Mouse (Mus musculus) liver, embryonic 15.5 days (tissue): ENCODE measurements around the gene Tmem273. TPM values are rescaled to one million over a fixed set of nuclear protein-coding genes. Genes with fewer than 3 reads are reported as not detected.

ENCODE experiments used
- ATAC-seq: fragments of 200-750 bp; cut with Nextera tagmentation; 2 replicates; pipeline ENCODE4 v1.8.0; 2017; ENCODE audit warnings: moderate number of reproducible peaks, mild to moderate bottlenecking, moderate library complexity; ENCODE audit not compliant: insufficient read depth
- H3K27ac ChIP-seq: fragments of 300-500 bp; sonication (generic); replicated peaks from 2 replicates; pipeline ENCODE4 v1.5.1; 2015; ENCODE audit warnings: mild to moderate bottlenecking, inconsistent platforms
- H3K27me3 ChIP-seq: fragments of 300-500 bp; sonication (generic); 2 replicates; pipeline ENCODE4 v1.6.1; 2015; ENCODE audit warnings: mild to moderate bottlenecking, inconsistent platforms
- H3K36me3 ChIP-seq: fragments of 300-500 bp; sonication (generic); replicated peaks from 2 replicates; pipeline ENCODE4 v1.6.1; 2015; ENCODE audit warnings: moderate library complexity, mild to moderate bottlenecking, inconsistent platforms
- H3K4me1 ChIP-seq: fragments of 300-500 bp; sonication (generic); replicated peaks from 2 replicates; pipeline ENCODE4 v1.6.1; 2015; ENCODE audit warnings: inconsistent platforms
- H3K4me2 ChIP-seq: fragments of 300-500 bp; sonication (generic); 2 replicates; pipeline ENCODE4 v1.6.1; 2015; ENCODE audit warnings: moderate library complexity, mild to moderate bottlenecking, inconsistent platforms
- H3K4me3 ChIP-seq: fragments of 300-500 bp; sonication (generic); replicated peaks from 2 replicates; pipeline ENCODE4 v1.5.1; 2015; ENCODE audit warnings: mild to moderate bottlenecking, inconsistent platforms
- H3K9ac ChIP-seq: fragments of 300-500 bp; sonication (generic); 2 replicates; pipeline ENCODE4 v1.6.1; 2015; ENCODE audit warnings: moderate library complexity, mild to moderate bottlenecking, inconsistent platforms
- H3K9me3 ChIP-seq: fragments of 300-500 bp; sonication (generic); replicated peaks from 2 replicates; pipeline ENCODE4 v1.6.1; 2016; ENCODE audit warnings: inconsistent platforms
- WGBS: fragments of 180-500 bp; shearing (Covaris S2); methylation state at CpG from one replicate; pipeline ENCODE4 v1.1.7; 2015; ENCODE audit warnings: mixed read lengths; ENCODE audit not compliant: insufficient replicate concordance; 5-methylcytosine and 5-hydroxymethylcytosine counted together
- polyA plus RNA-seq: library from polyadenylated mRNA; unstranded; fragments of >200 nt; fragmentation: Nextera tagmentation; extraction: Ambion mirVana; gene quantifications from 2 replicates; pipeline ENCODE4 v1.2.1, GENCODE M21; 2015

Gene Tmem273
- polyA plus RNA-seq, 1 experiment from 2014 or later: 1.3 TPM

DNA sequence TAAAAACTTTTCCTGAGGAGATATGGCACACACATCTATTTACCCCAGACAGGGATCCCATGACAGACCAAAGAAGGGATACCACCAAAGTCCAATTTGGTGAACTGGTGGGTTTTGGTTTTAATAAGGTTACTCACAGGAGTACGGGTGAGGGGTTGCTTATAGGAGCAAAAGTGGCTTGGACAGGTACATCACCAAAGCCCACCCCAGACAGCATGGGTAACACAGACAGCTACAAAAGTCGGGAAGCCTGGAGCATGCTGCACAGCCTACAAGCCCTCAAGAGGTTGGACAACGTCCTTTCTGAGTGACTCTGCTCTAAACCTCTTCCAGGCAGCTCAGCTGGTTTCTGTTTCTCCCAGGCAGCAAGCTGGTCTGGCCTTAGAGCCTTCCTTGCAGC lies 7.4 kb upstream of the Tmem273 start:
- Histone ChIP-seq H3K27me3 (no peaks in the 10 kb centered on the region), H3K9ac (no peak overlapping the region), H3K4me3 (no peak overlapping the region), H3K4me2 (no peak overlapping the region), H3K4me1 (no peaks in the 10 kb centered on the region), H3K27ac (no peak overlapping the region), H3K36me3 (no peaks in the 10 kb centered on the region), H3K9me3 (no peaks in the 10 kb centered on the region)
- WGBS: 64% methylated on average over 3 of the region's 3 CpGs
- no peak for ATAC-seq

DNA sequence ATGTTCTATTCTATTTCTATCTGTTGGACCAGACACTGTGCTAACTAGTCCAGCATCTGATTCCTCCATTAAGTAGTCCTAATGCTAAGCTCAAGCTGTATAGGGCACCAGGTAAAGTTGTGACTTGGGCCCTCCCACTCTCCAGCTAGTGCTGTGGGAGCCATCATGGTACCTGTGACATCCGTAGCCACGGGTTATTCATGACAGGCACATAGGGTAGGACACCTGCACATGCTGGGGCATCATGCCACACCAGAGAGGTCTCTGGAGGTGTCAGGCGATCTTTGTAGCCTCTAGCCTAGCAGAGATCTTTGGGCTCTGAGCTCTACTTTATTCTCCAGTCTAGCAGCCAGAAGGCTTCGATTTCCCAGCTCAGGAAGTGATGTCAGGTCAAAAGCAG lies 2.9 kb upstream of the Tmem273 start:
- 38% methylated on average over 4 of the region's 4 CpGs for WGBS
- no peak overlapping the region for H3K4me3 ChIP-seq
- H3K27me3 ChIP-seq: no peaks in the 10 kb centered on the region

DNA sequence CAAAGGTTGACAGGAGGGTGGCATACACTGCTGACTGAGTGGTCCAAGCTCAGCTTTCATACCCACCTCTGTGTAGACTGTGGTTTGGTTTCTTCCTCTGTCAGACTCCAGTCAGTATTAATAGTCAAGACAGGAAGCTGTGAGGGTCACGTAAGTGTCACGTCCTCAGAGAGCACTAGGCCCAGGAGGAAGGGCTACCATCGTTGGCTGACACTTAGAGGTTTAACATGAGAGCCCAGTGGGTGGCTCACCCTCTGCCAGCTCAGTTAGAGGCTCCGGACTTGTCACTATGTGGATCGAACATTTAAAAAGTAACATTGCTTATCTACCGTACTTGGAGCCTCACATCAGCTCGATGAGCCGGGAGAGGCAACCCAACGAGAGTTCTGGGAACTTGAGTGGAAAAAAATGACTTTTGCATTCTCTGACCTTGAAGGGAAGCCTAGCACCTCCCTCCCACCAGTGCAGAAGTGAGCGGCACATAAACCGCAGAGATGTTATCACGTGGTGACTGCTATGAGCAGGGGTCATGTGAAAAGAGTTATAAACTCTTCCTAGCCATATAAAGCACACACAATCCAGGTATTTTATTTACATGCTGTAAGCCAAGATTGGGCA lies 1.5 kb upstream of the Tmem273 start:
- Histone ChIP-seq H3K36me3 (no peaks in the 10 kb centered on the region), H3K9ac (no peak overlapping the region), H3K9me3 (no peaks in the 10 kb centered on the region), H3K4me1 (0 out of 2 replicates have a peak, but pooled peaks cover 2% of the 10 kb centered on the region), H3K4me2 (no peak overlapping the region), H3K27ac (no peak overlapping the region), H3K27me3 (no peaks in the 10 kb centered on the region), H3K4me3 (no peak overlapping the region)
- no peak for ATAC-seq
- WGBS: 22% methylated on average over 12 of the region's 12 CpGs

More for the DNA sequence above, 2.9 kb upstream of the Tmem273 start:
- no peaks in the 10 kb centered on the region for H3K9me3 ChIP-seq
- H3K36me3 ChIP-seq: no peaks in the 10 kb centered on the region
- no peak for ATAC-seq
- H3K9ac ChIP-seq: no peak overlapping the region
- H3K27ac ChIP-seq: no peak overlapping the region
- 0 out of 2 replicates have a peak, but pooled peaks cover 2% of the 10 kb centered on the region for H3K4me1 ChIP-seq
- H3K4me2 ChIP-seq: no peak overlapping the region

DNA sequence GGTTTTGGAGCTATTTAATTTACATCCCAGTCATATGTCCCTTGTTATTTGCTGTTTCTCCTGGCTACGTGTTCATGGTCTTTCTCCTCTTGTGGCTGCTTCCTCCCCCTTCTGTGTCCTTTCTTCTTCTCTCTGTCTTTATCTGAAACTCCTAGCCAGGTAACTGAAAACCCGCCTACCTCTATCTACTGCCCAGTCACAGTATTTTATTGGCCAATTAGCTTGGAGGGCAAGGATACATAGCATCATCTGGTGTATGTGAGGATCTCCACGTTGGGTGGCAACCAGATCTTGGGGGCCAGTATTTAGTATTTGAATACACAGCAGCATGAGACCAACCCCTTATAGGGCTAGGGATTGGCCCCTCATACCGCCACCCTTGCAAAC lies 1.0 kb upstream of the Tmem273 start:
- no peak overlapping the region for H3K9ac ChIP-seq
- no peak for ATAC-seq
- no peak overlapping the region for H3K4me2 ChIP-seq
- no peak overlapping the region for H3K4me3 ChIP-seq
- H3K4me1 ChIP-seq: 0 out of 2 replicates have a peak, but pooled peaks cover 2% of the 10 kb centered on the region
- 40% methylated on average over 4 of the region's 4 CpGs for WGBS
- no peaks in the 10 kb centered on the region for H3K27me3 ChIP-seq
- H3K36me3 ChIP-seq: no peaks in the 10 kb centered on the region
- H3K9me3 ChIP-seq: no peaks in the 10 kb centered on the region
- H3K27ac ChIP-seq: no peak overlapping the region

DNA sequence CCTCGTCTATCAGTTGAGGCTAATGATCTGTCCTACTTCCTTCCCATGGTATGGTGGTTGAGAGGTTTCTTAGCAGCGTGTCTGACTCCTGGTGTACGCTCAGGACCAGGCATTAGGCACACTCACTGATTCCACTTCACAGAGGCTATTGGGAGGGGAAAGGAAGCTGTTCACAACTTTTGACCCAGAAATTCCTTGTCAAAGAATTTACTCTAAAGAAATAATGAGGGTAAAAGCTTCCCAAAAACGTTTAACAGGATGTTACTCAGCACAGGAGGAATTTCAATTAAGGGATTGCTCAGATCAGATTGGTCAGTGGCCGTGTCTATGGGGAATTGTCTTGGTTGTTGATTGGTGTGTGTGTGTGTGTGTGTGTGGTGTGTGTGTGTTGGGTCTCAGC lies 1.9 kb downstream of the Tmem273 start:
- WGBS: 22% methylated on average over 5 of the region's 5 CpGs
- Histone ChIP-seq H3K9ac (no peak overlapping the region), H3K4me2 (no peak overlapping the region), H3K9me3 (no peaks in the 10 kb centered on the region), H3K4me1 (0 out of 2 replicates have a peak, but pooled peaks cover 2% of the 10 kb centered on the region), H3K36me3 (no peaks in the 10 kb centered on the region), H3K4me3 (no peak overlapping the region), H3K27me3 (no peaks in the 10 kb centered on the region), H3K27ac (no peak overlapping the region)
- no peak for ATAC-seq

DNA sequence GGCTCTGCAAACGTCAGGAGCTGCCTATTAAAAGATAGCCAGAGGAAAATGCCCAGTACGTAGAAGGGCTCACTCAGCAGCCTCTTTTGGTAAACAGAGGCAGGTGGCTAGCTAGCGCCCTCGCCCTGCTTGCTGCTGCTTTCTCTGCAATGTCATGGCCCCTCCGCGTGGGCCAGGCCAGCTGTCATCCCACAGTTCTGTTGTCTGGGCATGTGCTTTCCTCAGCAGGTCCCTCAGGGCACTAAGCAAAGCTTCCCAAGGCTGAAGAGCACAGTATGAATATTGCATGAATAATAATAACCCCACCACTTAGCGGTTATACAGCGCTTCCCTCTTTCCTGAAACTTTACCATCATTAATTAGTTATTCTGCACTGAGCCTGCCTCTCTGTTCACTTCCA lies 10.6 kb downstream of the Tmem273 start:
- WGBS: 63% methylated on average over 8 of the region's 8 CpGs
- no peak overlapping the region for H3K4me2 ChIP-seq
- no peak overlapping the region for H3K9ac ChIP-seq
- H3K4me3 ChIP-seq: no peak overlapping the region
- ATAC-seq: no peak
- H3K27ac ChIP-seq: no peak overlapping the region
- no peaks in the 10 kb centered on the region for H3K36me3 ChIP-seq
- H3K9me3 ChIP-seq: no peaks in the 10 kb centered on the region
- H3K27me3 ChIP-seq: no peaks in the 10 kb centered on the region
- H3K4me1 ChIP-seq: no peaks in the 10 kb centered on the region

DNA sequence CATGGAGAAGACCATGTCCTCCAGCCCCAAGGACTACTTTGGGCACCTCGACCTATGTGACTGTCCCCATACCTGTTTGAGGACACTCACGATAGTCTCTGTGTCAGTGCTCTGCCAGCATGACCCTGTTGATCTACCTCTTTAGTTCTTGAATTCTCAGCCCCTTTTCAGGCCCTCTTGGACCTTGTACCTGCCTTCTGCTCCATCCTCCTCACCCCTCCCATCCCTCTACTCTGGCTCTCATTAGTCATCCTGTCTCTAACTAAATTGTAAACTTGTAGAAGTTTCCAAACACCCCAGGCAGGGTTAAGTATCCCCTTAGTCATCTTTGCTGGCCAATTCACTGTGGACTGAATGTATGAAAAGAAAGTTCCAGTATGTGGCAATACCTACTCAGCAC lies 12.0 kb downstream of the Tmem273 start:
- ATAC-seq: no peak
- 41% methylated on average over 2 of the region's 2 CpGs for WGBS
- Histone ChIP-seq H3K4me3 (no peak overlapping the region), H3K9me3 (no peaks in the 10 kb centered on the region), H3K27ac (no peak overlapping the region), H3K4me1 (no peaks in the 10 kb centered on the region), H3K36me3 (no peaks in the 10 kb centered on the region), H3K27me3 (no peaks in the 10 kb centered on the region), H3K9ac (no peak overlapping the region), H3K4me2 (no peak overlapping the region)

DNA sequence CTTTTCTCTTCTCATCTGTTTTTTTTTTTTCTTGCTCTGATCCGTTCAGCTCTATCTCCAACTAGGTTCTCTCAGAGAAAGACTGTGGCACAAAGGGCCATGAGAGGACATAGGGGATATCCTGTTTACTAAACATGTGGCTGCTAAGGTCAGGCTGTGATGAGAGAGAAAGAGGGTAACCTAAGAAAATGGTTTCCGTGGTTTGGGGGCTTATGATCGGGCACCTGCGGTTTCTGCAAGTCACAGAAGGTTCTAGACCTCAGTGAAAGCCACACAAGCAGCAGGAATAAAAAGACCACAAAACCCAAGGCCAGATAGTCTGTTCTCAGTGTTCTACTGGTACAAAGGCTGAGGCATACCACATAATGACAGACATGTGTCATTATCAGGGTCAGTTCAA lies 12.6 kb downstream of the Tmem273 start:
- no peak overlapping the region for H3K9ac ChIP-seq
- no peak overlapping the region for H3K4me3 ChIP-seq
- no peak overlapping the region for H3K4me2 ChIP-seq
- H3K9me3 ChIP-seq: no peaks in the 10 kb centered on the region
- H3K36me3 ChIP-seq: no peaks in the 10 kb centered on the region
- WGBS: 15% methylated on average over 4 of the region's 4 CpGs
- H3K4me1 ChIP-seq: no peaks in the 10 kb centered on the region
- ATAC-seq: no peak
- H3K27me3 ChIP-seq: no peaks in the 10 kb centered on the region
- no peak overlapping the region for H3K27ac ChIP-seq

DNA sequence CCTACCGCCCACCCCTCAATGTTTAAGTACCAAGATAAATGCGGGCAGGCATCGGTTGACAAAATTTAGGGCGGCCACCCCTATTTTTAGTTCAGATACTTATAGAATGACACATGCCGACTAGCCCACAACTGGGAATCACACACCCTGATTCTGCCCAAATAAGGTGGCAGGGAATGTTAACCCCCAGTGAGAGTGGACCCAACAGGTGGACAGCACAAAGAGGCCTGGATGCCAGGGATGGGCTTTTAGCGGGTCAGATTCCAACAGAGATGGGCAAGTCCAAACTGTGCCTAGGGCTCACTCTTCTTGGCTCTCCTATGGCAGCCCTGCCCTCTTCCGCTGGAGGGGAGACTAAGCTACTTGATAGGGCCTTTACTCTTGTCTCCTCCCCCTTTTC lies 14.3 kb downstream of the Tmem273 start:
- Histone ChIP-seq H3K27ac (no peak overlapping the region), H3K4me2 (no peak overlapping the region), H3K9ac (no peak overlapping the region), H3K36me3 (no peaks in the 10 kb centered on the region), H3K9me3 (no peaks in the 10 kb centered on the region), H3K4me3 (no peak overlapping the region), H3K4me1 (no peaks in the 10 kb centered on the region), H3K27me3 (no peaks in the 10 kb centered on the region)
- 72% methylated on average over 7 of the region's 7 CpGs for WGBS
- no peak for ATAC-seq

DNA sequence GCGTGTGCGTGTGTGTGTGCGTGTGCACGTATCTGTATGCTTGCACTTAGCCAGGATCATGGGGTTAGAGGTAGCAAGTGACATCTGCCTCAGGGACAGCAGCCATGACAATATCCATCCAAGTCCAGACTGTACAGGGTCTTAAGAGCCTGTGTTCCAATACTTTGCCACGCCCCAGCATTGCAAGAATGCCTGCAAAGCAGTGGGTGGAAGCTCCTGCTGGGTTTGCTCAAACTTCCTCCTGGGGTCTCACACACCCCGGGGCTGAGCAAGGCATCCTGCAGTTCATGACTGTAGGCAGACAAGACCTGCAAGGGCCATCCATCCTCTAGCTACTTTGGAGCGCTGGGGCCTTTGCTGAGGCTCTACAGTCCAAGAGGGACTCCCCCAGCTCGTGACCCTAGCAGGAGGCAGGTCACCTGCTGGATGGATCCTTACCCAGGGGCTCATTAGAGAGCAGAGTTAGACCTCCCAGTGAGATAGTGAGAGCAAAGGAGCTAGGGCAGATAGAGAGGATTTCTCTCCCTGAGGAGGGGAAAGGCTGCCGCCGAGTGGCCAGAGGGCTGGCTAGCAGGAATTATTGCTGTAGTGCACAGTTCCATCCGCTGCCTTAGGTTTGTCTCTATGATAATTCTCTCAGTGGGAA lies 15.4 kb downstream of the Tmem273 start:
- 47% methylated on average over 11 of the region's 11 CpGs for WGBS
- Histone ChIP-seq H3K9me3 (no peaks in the 10 kb centered on the region), H3K4me2 (no peak overlapping the region), H3K9ac (no peak overlapping the region), H3K27ac (no peak overlapping the region), H3K27me3 (no peaks in the 10 kb centered on the region), H3K4me3 (no peak overlapping the region), H3K4me1 (no peaks in the 10 kb centered on the region), H3K36me3 (no peaks in the 10 kb centered on the region)
- no peak for ATAC-seq

DNA sequence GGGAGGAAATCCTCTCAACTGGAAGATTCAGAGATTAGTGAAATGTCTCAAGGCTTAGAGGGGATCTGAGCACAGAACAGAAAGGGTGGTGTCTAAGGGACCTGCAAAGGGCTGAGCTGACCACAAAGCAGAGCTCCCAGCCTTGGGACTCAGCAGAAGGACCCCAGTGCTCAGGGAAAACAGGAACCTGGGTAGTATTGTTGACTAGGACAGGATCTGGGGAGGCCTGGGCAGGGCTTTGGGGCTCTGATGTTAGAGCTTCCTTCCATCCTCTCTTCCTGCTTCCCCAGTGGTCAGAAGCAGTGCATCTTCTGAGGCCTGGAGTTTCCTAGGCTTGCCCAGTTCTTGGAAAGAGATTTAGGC lies 15.9 kb downstream of the Tmem273 start:
- ATAC-seq: no peak
- Histone ChIP-seq H3K27me3 (no peaks in the 10 kb centered on the region), H3K27ac (no peak overlapping the region), H3K4me3 (no peak overlapping the region), H3K4me1 (no peaks in the 10 kb centered on the region), H3K4me2 (no peak overlapping the region), H3K9ac (no peak overlapping the region), H3K9me3 (no peaks in the 10 kb centered on the region), H3K36me3 (no peaks in the 10 kb centered on the region)

DNA sequence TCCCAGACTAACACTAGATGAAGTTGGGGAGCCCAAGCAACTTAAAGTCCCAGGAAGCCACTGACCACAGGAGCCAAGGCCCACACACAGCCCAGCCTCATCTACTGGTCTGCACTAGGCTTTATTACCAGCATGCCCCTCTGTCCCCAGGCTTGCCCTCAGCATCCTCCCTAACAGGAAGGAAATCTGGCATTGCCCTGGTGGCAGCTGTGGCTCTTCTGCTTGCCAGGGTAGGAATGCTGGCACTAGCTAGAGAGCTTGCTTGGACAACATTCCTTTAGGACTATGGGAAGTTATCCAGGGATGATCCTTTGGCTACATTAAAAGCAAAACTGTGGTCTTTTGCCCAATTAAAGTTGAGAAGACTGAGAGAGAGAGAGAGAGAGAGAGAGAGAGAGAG lies 24.3 kb downstream of the Tmem273 start:
- H3K4me1 ChIP-seq: no peaks in the 10 kb centered on the region
- no peak for ATAC-seq
- H3K36me3 ChIP-seq: no peaks in the 10 kb centered on the region
- H3K9me3 ChIP-seq: no peaks in the 10 kb centered on the region
- no peak overlapping the region for H3K27ac ChIP-seq
- no peak overlapping the region for H3K4me3 ChIP-seq
- no peak overlapping the region for H3K4me2 ChIP-seq
- H3K9ac ChIP-seq: no peak overlapping the region
- no peaks in the 10 kb centered on the region for H3K27me3 ChIP-seq
